Mouse (Mus musculus) monocyte, adult 5-6 weeks (primary cell): ENCODE measurements around the gene Btbd11. TPM values are rescaled to one million over a fixed set of nuclear protein-coding genes. Genes with fewer than 3 reads are reported as not detected.

Experiments
- ATAC-seq: fragments of 153-309, 156-312 bp; replicated peaks from 2 replicates; pipeline ENCODE4 v1.8.0; 2017; ENCODE audit warnings: mild to moderate bottlenecking; ENCODE audit not compliant: low TSS enrichment, insufficient number of reproducible peaks, severe bottlenecking, poor library complexity, low FRiP score
- total RNA-seq: library from RNA; stranded (forward); fragments of 200-1000, 200-491, 200-594 nt; gene quantifications from 3 replicates; pipeline ENCODE4 v1.2.3, GENCODE M21; 2017

Gene Btbd11
- total RNA-seq, result 1.6 to 7.7 TPM (median 1.8 TPM) in 3 replicates

GRCm38 (mm10) chr10:85386605-85387218, at the start of gene Btbd11:
Gene Btbd11, plus strand, starts transcription at chr10:85386814.
- ATAC-seq, result peak; percentile 66; the same call in 1 of the 2 replicates

GRCm38 (mm10) chr10:85338733-85339132, 47.9 kb upstream of the Btbd11 start:
- ATAC-seq, result no peak

- ATAC-seq, result no peak
Observed at GRCm38 (mm10) chr10:85341867-85342266, 44.7 kb upstream of the Btbd11 start.

DNA sequence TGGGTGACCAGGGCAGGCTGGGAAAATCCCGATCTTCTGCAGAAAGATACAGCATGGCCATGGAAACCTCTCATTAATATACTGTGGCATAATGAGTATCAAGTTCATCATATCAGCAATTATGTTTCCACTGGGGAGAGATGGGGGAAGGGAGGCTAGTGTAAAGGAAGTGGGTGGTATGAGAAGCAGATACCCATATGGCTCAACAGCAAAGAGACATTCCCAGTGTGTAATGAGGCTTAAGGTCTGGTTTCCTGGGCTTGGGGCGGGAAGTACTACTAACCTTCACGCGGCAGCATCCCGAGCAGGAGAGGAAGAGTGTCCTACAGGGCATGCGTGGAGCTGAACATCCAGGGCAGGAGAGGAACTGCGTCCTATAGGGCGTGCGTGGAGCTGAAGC, 39.4 kb upstream of the Btbd11 start:
- ATAC-seq, result no peak

- no peak for ATAC-seq
Observed at GRCm38 (mm10) chr10:85352505-85352904, 34.1 kb upstream of the Btbd11 start.

GRCm38 (mm10) chr10:85354270-85354669, 32.3 kb upstream of the Btbd11 start:
- no peak for ATAC-seq

DNA sequence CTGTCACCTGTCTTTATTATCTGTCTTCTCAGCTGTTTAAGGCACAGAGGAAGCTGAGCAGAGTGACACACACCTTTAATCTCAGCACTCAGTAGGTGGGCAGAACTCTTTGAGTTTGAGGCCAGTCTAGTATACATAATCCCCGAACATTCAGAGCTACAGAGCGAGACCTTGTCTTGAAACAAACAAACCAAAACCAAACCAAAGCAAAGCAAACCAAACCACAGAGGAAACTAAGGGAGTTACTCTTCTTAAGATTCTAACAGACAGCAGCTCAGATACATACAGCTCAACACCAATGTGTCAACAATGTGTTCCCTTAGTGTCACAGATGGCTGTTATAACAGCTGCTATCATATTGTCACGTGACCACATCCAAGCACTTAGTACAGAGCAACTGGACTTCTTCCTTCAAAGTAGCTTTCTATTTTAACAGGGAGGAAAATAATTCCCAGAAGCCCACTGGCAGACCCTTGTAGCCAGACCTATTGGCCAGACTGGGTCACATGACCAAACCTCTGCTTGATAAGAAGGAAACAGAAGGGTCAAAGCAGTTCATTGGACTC, 27.0 kb upstream of the Btbd11 start:
- ATAC-seq, result no peak

- no peak for ATAC-seq
Observed at GRCm38 (mm10) chr10:85362766-85363442, 23.7 kb upstream of the Btbd11 start.

GRCm38 (mm10) chr10:85366876-85367275, 19.7 kb upstream of the Btbd11 start:
- no peak for ATAC-seq

GRCm38 (mm10) chr10:85371309-85371708, 15.3 kb upstream of the Btbd11 start:
- ATAC-seq, result no peak

GRCm38 (mm10) chr10:85372108-85372507, 14.5 kb upstream of the Btbd11 start:
- no peak for ATAC-seq

GRCm38 (mm10) chr10:85378972-85379371, 7.6 kb upstream of the Btbd11 start:
- no peak for ATAC-seq

DNA sequence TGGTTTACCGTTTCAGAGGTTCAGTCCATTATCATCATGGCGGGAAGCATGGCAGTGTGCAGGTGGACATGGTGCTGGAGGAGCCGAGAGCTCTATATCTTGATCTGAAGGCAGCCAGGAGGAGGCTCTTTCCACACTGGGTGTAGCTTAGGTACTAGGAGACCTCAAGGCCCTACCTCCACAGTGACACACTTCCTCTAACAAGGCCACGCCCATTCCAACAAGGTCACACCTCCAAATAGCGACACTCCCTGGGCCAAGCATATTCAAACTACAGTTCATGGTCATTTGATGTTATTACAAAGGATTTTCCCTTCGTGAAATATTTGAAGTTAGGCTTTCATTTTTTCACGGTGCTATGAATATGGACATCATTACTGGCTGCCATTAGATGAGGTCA, 3.6 kb upstream of the Btbd11 start:
- ATAC-seq, result no peak

DNA sequence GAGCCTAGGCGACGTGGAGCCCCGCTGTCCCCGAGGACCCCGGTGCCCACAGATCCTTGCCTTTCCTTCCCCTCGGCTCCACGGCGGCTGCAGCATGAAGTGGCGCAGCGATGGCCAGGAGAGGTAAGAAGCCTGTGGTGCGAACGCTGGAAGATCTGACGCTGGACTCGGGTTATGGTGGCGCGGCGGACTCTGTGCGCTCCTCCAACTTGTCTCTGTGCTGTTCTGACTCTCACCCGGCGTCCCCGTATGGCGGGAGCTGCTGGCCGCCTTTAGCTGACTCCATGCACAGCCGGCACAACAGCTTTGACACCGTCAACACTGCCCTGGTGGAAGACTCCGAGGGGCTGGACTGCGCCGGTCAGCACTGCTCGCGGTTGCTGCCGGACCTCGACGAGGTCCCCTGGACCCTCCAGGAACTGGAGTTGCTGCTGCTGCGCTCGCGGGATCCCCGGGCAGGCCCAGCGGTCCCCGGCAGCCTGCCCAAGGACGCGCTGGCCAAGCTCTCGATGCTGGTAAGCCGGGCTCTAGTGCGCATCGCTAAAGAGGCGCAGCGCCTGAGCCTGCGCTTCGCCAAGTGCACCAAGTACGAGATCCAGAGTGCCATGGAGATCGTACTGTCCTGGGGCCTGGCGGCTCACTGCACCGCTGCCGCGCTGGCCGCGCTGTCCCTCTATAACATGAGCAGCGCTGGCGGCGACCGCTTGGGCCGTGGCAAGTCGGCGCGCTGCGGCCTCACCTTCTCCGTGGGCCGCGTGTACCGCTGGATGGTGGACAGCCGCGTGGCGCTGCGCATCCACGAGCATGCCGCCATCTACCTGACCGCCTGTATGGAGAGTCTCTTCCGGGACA, 831 bp downstream of the Btbd11 start:
- ATAC-seq, result no peak

- no peak for ATAC-seq
Observed at GRCm38 (mm10) chr10:85388071-85388750, 1.6 kb downstream of the Btbd11 start.

GRCm38 (mm10) chr10:85388751-85389115, 2.1 kb downstream of the Btbd11 start:
- no peak for ATAC-seq

DNA sequence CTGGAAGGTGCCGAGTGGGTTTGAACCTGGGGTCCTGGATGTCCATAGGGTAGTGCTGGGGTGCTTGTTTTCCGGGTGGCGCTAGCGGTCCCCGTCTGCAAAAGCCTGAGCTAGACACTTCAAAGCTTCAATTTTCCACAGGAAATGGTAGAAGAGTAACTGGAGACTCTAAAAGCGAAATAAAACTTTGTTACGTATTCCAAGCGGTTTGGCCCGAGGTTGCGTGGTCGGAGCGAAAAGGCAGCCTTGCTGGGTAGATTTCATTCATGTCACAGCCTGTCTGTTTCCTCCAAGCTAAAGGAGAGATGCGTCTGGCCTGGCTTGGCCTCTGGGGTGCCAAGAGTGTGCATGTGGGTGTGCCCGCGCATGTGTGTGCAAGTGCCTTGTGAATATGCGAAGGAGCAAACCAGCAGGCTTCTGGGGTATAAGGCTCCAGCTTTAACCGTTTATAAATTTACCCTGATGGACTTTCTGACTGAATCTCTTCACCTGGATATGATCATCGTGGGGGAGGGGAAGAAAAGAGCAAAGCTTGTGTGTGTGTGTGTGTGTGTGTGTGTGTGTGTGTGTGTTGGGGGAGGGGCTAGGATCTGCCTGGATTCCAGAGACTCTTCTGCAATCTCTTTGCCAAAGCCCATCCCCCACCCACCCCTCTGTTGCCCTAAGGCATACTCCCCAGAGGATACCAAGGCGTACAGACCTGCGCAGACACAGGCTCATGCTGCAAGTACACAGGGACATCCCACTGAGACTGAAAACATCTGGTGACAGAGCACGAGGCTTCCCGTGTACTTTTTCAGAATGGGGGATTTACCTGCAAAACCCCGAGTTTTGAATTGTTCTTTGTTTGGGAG, 2.9 kb downstream of the Btbd11 start:
- ATAC-seq, result no peak

GRCm38 (mm10) chr10:85393016-85393415, 6.4 kb downstream of the Btbd11 start:
- ATAC-seq, result no peak
